Mouse (Mus musculus) heart, adult 2 months (tissue): Measurements from ENCODE around the gene Tubb4b. TPM values are rescaled to one million over a fixed set of nuclear protein-coding genes. Genes with fewer than 3 reads are reported as not detected.

ENCODE experiments used
- DNase-seq, 2 experiments: peaks; one replicate each; pipeline ENCODE4 v3.0.0; 2021
- H3K27ac ChIP-seq: fragments of 200-600 bp; 2 replicates; pipeline ENCODE4 v1.8.1; 2022
- H3K27me3 ChIP-seq: fragments of 200-500 bp; 2 replicates; pipeline ENCODE4 v1.6.1; 2012; ENCODE audit warnings: mild to moderate bottlenecking, low read length, inconsistent platforms, mixed read lengths; ENCODE audit not compliant: control insufficient read depth, insufficient read depth
- H3K36me3 ChIP-seq: fragments of 200-500 bp; 2 replicates; pipeline ENCODE4 v1.6.1; 2012; ENCODE audit warnings: low read length, inconsistent platforms; ENCODE audit not compliant: control insufficient read depth, insufficient read depth
- H3K4me1 ChIP-seq: fragments of 200-500 bp; 2 replicates; pipeline ENCODE4 v1.6.1; 2011; ENCODE audit warnings: low read length; ENCODE audit not compliant: control insufficient read depth, insufficient read depth
- H3K4me3 ChIP-seq: fragments of 200-600 bp; 2 replicates; pipeline ENCODE4 v1.8.1; 2022
- H3K79me2 ChIP-seq: fragments of 200-500 bp; replicated peaks from 2 replicates; pipeline ENCODE4 v1.6.1; 2012; ENCODE audit warnings: mild to moderate bottlenecking, inconsistent platforms, low read length, moderate library complexity, mixed read lengths; ENCODE audit not compliant: control insufficient read depth, insufficient read depth
- H3K9ac ChIP-seq: fragments of 200-500 bp; 2 replicates; pipeline ENCODE4 v1.6.1; 2012; ENCODE audit warnings: low read depth, mild to moderate bottlenecking, control low read depth, inconsistent platforms, low read length, mixed read lengths
- CTCF ChIP-seq: fragments of 200-600 bp; IDR thresholded peaks from 2 replicates; pipeline ENCODE4 v1.8.1; 2022; ENCODE audit warnings: antibody characterized with exemption, mild to moderate bottlenecking, moderate library complexity
- EP300 ChIP-seq: fragments of 200-500 bp; IDR thresholded peaks from 2 replicates; pipeline ENCODE4 v1.6.1; 2011; ENCODE audit warnings: low read depth, low read length, control low read depth; ENCODE audit not compliant: insufficient read depth
- POLR2A ChIP-seq: fragments of 200-500 bp; IDR thresholded peaks from 2 replicates; pipeline ENCODE4 v1.6.1; 2011; ENCODE audit warnings: mild to moderate bottlenecking, low read depth, low read length, control low read depth; ENCODE audit not compliant: insufficient read depth
- WGBS: fragments of 180-500 bp; shearing (Covaris S2); methylation state at CpG from one replicate; pipeline ENCODE4 v1.1.7; 2018; 5-methylcytosine and 5-hydroxymethylcytosine counted together
- intact Hi-C: fragments of 180-260 bp; cut with DNase I; formaldehyde crosslinking; loops from one replicate; pipeline ENCODE4 v1.15.1; 2025
- polyA plus RNA-seq: library from polyadenylated mRNA; depleted of rRNA; stranded (reverse); fragments of >200 nt; gene quantifications from 2 replicates; pipeline ENCODE4 v1.2.3, GENCODE M21; 2012
- total RNA-seq, 2 experiments: library from RNA; stranded (reverse); gene quantifications; 2 replicates each; pipeline ENCODE4 v1.2.3; 2021

Gene Tubb4b
- total and polyA plus RNA-seq, 3 experiments, result 315 to 342 (median 327) TPM

- Histone ChIP-seq H3K79me2 (no peaks in the 10 kb centered on the region), H3K27ac (no peak overlapping the region), H3K27me3 (no peaks in the 10 kb centered on the region), H3K4me1 (peaks cover 4% of the 10 kb centered on the region), H3K9ac (no peak overlapping the region), H3K36me3 (no peaks in the 10 kb centered on the region), H3K4me3 (no peak overlapping the region)
- DNase-seq, result no peak
- intact Hi-C loops, result no loop called here
- no peak for TF ChIP-seq POLR2A
- no peak for TF ChIP-seq CTCF
- no peak for TF ChIP-seq EP300
- 60% methylated on average over 12 of the region's 12 CpGs for WGBS
These were observed 6.5 kb upstream of the Tubb4b start for GRCm38 (mm10) chr2:25231038-25231437.

- intact Hi-C loops, result no loop called here
- H3K4me1 ChIP-seq, result peaks cover 4% of the 10 kb centered on the region
- H3K27me3 ChIP-seq, result no peaks in the 10 kb centered on the region
- H3K9ac ChIP-seq, result no peak overlapping the region
- no peak overlapping the region for H3K4me3 ChIP-seq
- DNase-seq, result no peak
- no peak for TF ChIP-seq POLR2A
- no peak for TF ChIP-seq CTCF
- no peak for TF ChIP-seq EP300
- WGBS, result 81% methylated on average over 7 of the region's 7 CpGs
- no peaks in the 10 kb centered on the region for H3K79me2 ChIP-seq
- H3K36me3 ChIP-seq, result no peaks in the 10 kb centered on the region; the same call in 1 of the 2 replicates
- no peak overlapping the region for H3K27ac ChIP-seq
These were observed 6.1 kb upstream of the Tubb4b start for GRCm38 (mm10) chr2:25230581-25230980.

- TF ChIP-seq CTCF, result no peak
- no peak for TF ChIP-seq POLR2A
- TF ChIP-seq EP300, result no peak
- Histone ChIP-seq H3K27me3 (no peaks in the 10 kb centered on the region), H3K4me1 (peaks cover 4% of the 10 kb centered on the region), H3K36me3 (no peaks in the 10 kb centered on the region; the same call in 1 of the 2 replicates), H3K79me2 (no peaks in the 10 kb centered on the region), H3K4me3 (no peak overlapping the region), H3K27ac (no peak overlapping the region), H3K9ac (no peak overlapping the region)
- no peak for DNase-seq
- WGBS, result 83% methylated on average over 5 of the region's 5 CpGs
- intact Hi-C loops, result loop anchor here (2.0 to 5.0 kb wide), 2 partner anchors 25 to 43 kb away; partner anchors contain the start of genes Anapc2, Ssna1 and Tmem203
These were observed 5.1 kb upstream of the Tubb4b start for GRCm38 (mm10) chr2:25229582-25229981.

DNA sequence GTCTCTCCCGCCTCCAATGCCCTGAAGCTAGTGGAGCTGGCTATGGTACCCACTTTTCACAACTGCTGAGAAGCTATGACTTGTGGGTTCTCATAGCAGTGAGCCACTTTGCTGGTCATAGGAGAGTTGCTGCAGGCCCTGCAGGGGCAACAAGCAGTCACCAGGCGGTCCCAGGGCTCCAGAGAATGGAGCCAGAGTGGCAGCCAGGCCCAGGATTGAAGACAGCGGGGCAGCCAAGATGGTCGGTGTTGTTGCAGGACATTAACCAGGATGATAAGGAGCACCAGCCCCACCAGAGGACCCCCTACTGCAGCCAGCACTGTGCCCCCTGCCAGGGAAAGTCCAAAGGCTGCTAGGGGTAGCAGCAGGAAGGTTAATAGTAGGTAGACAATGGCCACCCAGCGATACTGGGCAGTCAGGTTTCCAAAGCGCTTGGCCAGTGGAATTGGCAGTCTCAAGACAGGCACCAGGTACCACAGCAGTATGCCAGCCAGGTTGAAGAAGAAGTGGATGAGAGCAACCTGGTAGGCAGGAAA lies 4.6 kb upstream of the Tubb4b start:
- TF ChIP-seq EP300, result no peak
- TF ChIP-seq CTCF, result no peak
- TF ChIP-seq POLR2A, result no peak
- intact Hi-C loops, result loop anchor here (1.0 to 5.0 kb wide), 3 partner anchors 26 to 43 kb away; partner anchors contain the start of genes Anapc2, Ssna1 and Tmem203
- Histone ChIP-seq H3K9ac (0 out of 2 replicates have a peak overlapping the region, but pooled peaks have one; percentile 8), H3K36me3 (no peaks in the 10 kb centered on the region; the same call in 1 of the 2 replicates), H3K27ac (peak overlapping the region; percentile 85), H3K27me3 (no peaks in the 10 kb centered on the region), H3K79me2 (no peaks in the 10 kb centered on the region), H3K4me3 (no peak overlapping the region), H3K4me1 (peaks cover 4% of the 10 kb centered on the region)
- 71% methylated on average over 6 of the region's 6 CpGs for WGBS
- DNase-seq, result no peak

- Histone ChIP-seq H3K9ac (no peak overlapping the region; the same call in 1 of the 2 replicates), H3K4me3 (peak overlapping the region; percentile 36; the same call in 1 of the 2 replicates), H3K27me3 (no peaks in the 10 kb centered on the region), H3K36me3 (no peaks in the 10 kb centered on the region; the same call in 1 of the 2 replicates), H3K27ac (peak overlapping the region; percentile 85), H3K4me1 (peaks cover 4% of the 10 kb centered on the region), H3K79me2 (no peaks in the 10 kb centered on the region)
- intact Hi-C loops, result loop anchor here (1.0 to 5.0 kb wide), 3 partner anchors 26 to 44 kb away; partner anchors contain the start of genes Anapc2, Ssna1 and Tmem203
- TF ChIP-seq EP300 (peak; percentile 63; the same call in 1 of the 2 replicates), POLR2A (no peak), CTCF (peak; percentile 83)
- DNase-seq, result peak; percentile 84 to 90
- WGBS, result under 1% methylated on average over 7 of the region's 7 CpGs
These were observed 4.0 kb upstream of the Tubb4b start for GRCm38 (mm10) chr2:25228431-25228889.

- no peaks in the 10 kb centered on the region for H3K27me3 ChIP-seq
- WGBS, result 95% methylated on average over 4 of the region's 4 CpGs
- H3K4me1 ChIP-seq, result peaks cover 5% of the 10 kb centered on the region
- no peak for TF ChIP-seq EP300
- no peak for DNase-seq
- H3K79me2 ChIP-seq, result no peaks in the 10 kb centered on the region
- H3K9ac ChIP-seq, result no peak overlapping the region
- no peak overlapping the region for H3K4me3 ChIP-seq
- peaks cover 3% of the 10 kb centered on the region; the same call in 1 of the 2 replicates for H3K36me3 ChIP-seq
- no peak overlapping the region for H3K27ac ChIP-seq
- intact Hi-C loops, result loop anchor here (5.0 kb wide), 1 partner anchor 45 kb away; the partner anchor contains the start of genes Anapc2 and Ssna1
These were observed 2.9 kb upstream of the Tubb4b start for GRCm38 (mm10) chr2:25227406-25227805.
